Mouse (Mus musculus) frontal cortex, postnatal 10 days (tissue): ENCODE measurements at regions not wholly inside any gene's neighbourhood (a gene's known extent, or its start where the extent isn't known, plus 50 kb on each side); places are given as distances from the start of the nearest gene placed in this dataset.

ENCODE experiments used
- DNase-seq, 2 experiments: peaks; one replicate each; pipeline ENCODE4 v3.0.0; 2022; ENCODE audit warnings: low spot score in 2 of 2, mixed read lengths in 1 of 2

DNA sequence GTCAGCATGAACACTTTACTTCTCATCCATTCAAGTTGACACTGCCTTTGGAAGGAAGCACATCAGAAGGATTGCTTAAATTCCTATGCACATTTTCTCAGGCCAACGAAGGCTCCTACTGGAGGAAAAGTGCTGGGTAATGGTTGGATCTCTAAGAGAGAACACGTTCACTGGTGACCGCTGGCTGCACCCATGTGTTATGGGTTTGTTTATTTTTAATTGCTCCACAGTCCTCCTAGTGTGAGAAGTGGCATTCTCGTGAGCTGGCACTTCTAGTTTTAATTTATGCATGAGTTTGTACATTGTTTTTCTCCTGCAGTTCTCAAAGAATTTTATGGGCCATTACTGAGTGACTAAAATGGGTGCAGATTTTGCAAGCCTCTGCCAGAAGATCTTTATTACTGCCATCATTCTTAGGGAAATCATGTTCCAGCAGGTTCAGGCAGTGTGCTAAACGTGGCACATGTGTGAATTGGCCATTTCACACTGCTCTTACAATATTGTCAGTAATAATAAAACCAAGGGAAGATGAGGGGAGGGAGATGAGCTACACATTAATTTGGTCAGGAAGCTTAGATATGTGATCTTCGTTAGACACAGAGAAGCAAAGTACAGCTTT, 731.6 kb downstream of the Ttll7 start:
- DNase-seq = no peak

DNA sequence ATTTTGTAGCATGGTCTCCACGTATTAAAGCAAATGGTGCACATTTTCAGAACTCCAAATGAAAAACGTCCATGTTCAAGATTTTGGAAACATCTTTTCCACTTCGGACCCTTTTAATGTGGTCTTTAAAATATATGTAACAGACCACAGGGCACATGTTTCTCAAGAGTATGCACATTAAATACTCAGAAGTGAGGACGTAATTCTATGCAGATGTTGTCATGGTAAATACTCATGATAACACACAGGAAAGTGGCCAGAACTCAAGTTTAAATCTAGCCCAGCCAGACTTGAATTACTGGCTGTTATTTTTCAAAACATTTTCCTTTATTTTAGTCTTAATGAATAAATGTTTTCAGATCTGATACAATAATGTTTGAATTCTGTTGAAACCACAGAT, 719.7 kb downstream of the Ttll7 start:
- DNase-seq = no peak

DNA sequence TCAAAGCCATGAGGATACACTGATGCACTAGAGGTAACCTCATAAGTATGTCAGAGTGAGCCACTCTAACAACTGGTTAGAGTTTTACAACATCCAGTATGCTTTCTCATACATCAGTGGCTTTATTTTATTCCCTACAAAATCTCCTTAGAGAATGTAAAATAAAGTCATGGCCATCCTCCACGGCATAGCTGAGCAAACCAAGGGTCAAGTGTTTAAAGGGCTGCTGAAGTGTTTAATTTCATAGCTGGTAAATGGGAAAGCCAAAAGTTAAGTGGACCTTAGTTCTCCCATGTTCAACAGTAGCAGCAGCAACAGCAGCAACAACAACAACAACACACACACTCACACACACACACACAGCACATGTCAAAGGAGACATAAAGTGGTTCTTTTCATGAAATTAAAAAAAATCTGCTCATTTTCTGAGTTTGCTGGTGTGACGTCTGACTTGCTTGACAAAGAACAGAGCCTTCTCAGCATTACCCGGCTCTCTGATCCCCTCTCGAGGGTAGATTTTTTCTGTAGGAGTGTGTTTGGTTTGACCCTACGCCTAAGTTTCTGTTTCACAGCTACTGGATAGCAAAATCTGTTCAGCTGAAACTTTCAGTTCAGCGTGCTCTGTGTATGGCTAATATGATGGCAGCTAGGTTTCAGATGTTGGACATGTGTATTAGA, 693.3 kb downstream of the Ttll7 start:
- no peak for DNase-seq

DNA sequence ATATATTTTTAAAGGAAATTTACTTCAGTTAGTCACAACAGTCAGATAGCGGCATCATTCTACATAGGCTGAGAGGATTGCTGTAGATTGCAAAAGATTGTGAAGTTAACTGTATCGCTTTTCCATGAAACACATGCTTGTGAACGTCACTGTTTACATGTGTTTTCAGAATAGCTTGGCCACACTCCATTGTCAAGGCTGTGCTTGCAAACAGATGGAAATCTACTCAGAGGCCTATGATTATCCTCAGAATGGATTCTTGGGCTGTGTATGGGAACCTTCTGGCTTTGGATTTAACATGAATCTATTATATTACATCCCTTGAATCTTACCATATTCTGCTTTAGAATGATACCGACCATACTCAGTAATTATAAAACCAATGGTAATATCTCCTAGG, 690.1 kb downstream of the Ttll7 start:
- no peak for DNase-seq

DNA sequence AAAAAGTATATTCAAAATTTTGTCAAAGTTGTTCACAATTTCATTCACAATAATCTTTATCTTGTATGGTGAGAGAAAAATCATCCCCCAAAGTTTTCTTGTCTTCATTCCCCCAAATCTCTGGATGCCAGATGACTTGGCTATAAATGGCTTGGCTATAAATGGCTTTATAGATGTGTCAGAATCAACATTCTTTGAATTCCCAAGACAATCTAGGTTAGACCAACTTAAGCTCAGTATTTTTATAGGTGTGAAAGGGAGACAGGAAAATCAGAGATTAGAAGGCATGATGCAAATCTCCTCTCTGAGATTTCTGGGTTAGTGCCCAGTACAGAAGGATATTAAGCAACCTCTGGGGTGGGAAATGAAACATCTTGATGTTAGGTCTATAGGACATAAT, 685.4 kb downstream of the Ttll7 start:
- no peak for DNase-seq

DNA sequence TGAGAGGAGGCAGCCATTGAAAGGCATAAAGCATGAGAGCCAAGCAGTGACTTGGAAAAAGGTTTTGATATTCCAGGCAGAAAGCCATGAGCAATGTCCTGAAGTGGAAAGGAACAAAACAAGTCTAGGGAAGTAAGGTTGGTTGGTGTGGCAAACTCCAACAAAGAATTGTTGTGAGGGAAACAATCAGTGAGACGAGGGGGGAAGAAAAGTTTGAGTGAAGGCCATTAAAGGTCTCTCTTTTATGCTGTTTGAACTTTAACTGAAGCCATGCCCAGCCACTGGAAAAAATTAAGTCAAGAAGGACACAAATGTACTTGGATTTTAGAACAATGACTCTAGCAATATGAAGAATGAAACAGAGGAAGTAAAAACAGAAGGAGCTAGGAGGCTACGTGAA, 680.0 kb downstream of the Ttll7 start:
- no peak for DNase-seq

DNA sequence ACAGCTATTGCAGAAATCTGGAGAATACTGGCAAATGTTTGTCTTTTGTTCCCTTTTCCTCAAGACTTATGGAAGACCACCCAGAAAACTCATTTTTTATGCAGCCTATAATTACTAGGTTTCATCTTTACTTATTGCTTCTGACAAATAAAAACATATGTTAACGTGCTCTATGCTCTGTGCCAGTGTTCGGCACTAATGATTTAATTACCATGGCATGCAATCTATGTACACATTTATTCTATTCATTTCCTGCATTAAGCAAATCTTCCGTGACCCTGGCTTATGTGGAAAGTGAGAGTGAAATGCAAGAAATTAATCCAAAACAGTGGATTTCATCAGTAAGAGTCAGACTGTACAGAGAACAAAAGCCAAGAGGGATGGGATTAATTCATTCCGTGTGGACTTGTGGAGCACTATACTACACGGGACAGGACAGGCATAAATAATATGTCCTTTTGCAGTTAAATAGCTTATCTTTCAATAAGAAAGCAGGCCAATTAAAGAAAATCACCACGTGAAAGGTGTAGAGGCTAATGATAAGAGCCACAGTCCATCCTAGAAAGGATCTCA, 679.5 kb downstream of the Ttll7 start:
- no peak for DNase-seq
